In genomic region chr7:115131970-115132551, GRCm38 (mm10) we compare ENCODE assay signal across 12 mouse cellular contexts.
A peak's percentile ranks its signal among the peaks of the same experiment; 100 is the strongest.
DNase-seq lines count a peak whose midpoint lies in the region; ATAC-seq lines count a peak whose summit lies in the region.
"Had no signal": no experiment of that assay in that cellular context is flagged by ENCODE, and none has a peak within 500 bp of the region (broad histone marks: within the 10 kb centered on the region; RNA-seq: fewer than 3 reads in every experiment).

No protein-coding gene starts in this region.

- H3K9ac ChIP-seq in midbrain, embryonic 11.5 days (ENCODE audit: low read length) = no peak overlapping the region
- no peak overlapping the region for H3K9ac ChIP-seq in midbrain, embryonic 15.5 days
- H3K9ac ChIP-seq in forebrain, embryonic 13.5 days = no peak overlapping the region
- H3K9ac ChIP-seq in midbrain, embryonic 13.5 days (replicated peaks) = no peak overlapping the region
- H3K9ac ChIP-seq: liver, postnatal 0 days had no signal

- DNase-seq in cerebellum, postnatal 10 days = peak; percentile 38 to 40
- no peak for DNase-seq in cerebellum, adult 11-12 months
- peak; percentile 91 for DNase-seq in midbrain, embryonic 11.5 days (ENCODE audit: low spot score, missing footprints)
- DNase-seq in left cerebral cortex, postnatal 36 days (ENCODE audit: low spot score in 2 of 2) = no peak
- DNase-seq in urinary bladder, adult 18-20 months (ENCODE audit: low spot score in 2 of 2) = no peak
- DNase-seq: heart, postnatal 10 days; kidney, adult 11 months; liver, postnatal 0 days; thymus, postnatal 25 days had no signal

- intact Hi-C loops in left cerebral cortex, postnatal 36 days (cut with DNase I) = no loop called here

- no peak overlapping the region; the same call in 1 of the 2 replicates for H3K27ac ChIP-seq in midbrain, embryonic 11.5 days (ENCODE audit: low read depth, low read length)
- no peak overlapping the region for H3K27ac ChIP-seq in midbrain, embryonic 15.5 days
- peak overlapping the region; percentile 73 for H3K27ac ChIP-seq in forebrain, embryonic 13.5 days
- H3K27ac ChIP-seq in midbrain, embryonic 13.5 days = peak overlapping the region; percentile 57; the same call in 1 of the 2 replicates

- H3K4me3 ChIP-seq in midbrain, embryonic 11.5 days (ENCODE audit: low read depth, low read length) = no peak overlapping the region
- no peak overlapping the region for H3K4me3 ChIP-seq in midbrain, embryonic 15.5 days
- H3K4me3 ChIP-seq in forebrain, embryonic 13.5 days = no peak overlapping the region
- no peak overlapping the region for H3K4me3 ChIP-seq in midbrain, embryonic 13.5 days (replicated peaks)

- ATAC-seq in midbrain, embryonic 11.5 days (ENCODE audit: low FRiP score) = peak; percentile 75
- no peak for ATAC-seq in midbrain, embryonic 15.5 days (replicated peaks)
- ATAC-seq in forebrain, embryonic 13.5 days = peak; percentile 83
- ATAC-seq in midbrain, embryonic 13.5 days = peak; percentile 74
- ATAC-seq: liver, postnatal 0 days had no signal

- no peaks in the 10 kb centered on the region for H3K27me3 ChIP-seq in midbrain, embryonic 11.5 days (ENCODE audit: control insufficient read depth, insufficient read depth, low read length)
- H3K27me3 ChIP-seq in midbrain, embryonic 15.5 days (replicated peaks) = no peaks in the 10 kb centered on the region
- H3K27me3 ChIP-seq in forebrain, embryonic 13.5 days = peaks cover 15% of the 10 kb centered on the region; the same call in 1 of the 2 replicates
- no peaks in the 10 kb centered on the region; the same call in 1 of the 2 replicates for H3K27me3 ChIP-seq in midbrain, embryonic 13.5 days

- no peaks in the 10 kb centered on the region for H3K36me3 ChIP-seq in midbrain, embryonic 11.5 days (ENCODE audit: control insufficient read depth, insufficient read depth, low read length)
- no peaks in the 10 kb centered on the region for H3K36me3 ChIP-seq in midbrain, embryonic 15.5 days (replicated peaks)
- H3K36me3 ChIP-seq in forebrain, embryonic 13.5 days (ENCODE audit: poor library complexity, severe bottlenecking) = no peaks in the 10 kb centered on the region
- no peaks in the 10 kb centered on the region for H3K36me3 ChIP-seq in midbrain, embryonic 13.5 days

- H3K4me2 ChIP-seq in midbrain, embryonic 11.5 days = no peak overlapping the region
- no peak overlapping the region for H3K4me2 ChIP-seq in midbrain, embryonic 15.5 days
- peak overlapping the region; percentile 19 for H3K4me2 ChIP-seq in forebrain, embryonic 13.5 days
- H3K4me2 ChIP-seq in midbrain, embryonic 13.5 days (replicated peaks) = peak overlapping the region; percentile 22

- H3K4me1 ChIP-seq in midbrain, embryonic 11.5 days (ENCODE audit: control insufficient read depth, insufficient read depth, low read length) = peaks cover 16% of the 10 kb centered on the region
- peaks cover 10% of the 10 kb centered on the region for H3K4me1 ChIP-seq in midbrain, embryonic 15.5 days
- peaks cover 52% of the 10 kb centered on the region for H3K4me1 ChIP-seq in forebrain, embryonic 13.5 days
- peaks cover 38% of the 10 kb centered on the region for H3K4me1 ChIP-seq in midbrain, embryonic 13.5 days (replicated peaks)

- H3K9me3 ChIP-seq in midbrain, embryonic 11.5 days (ENCODE audit: control insufficient read depth, low read length) = no peaks in the 10 kb centered on the region
- no peaks in the 10 kb centered on the region for H3K9me3 ChIP-seq in midbrain, embryonic 15.5 days
- no peaks in the 10 kb centered on the region for H3K9me3 ChIP-seq in forebrain, embryonic 13.5 days (replicated peaks)
- no peaks in the 10 kb centered on the region for H3K9me3 ChIP-seq in midbrain, embryonic 13.5 days

- WGBS in midbrain, embryonic 11.5 days = 49% methylated on average over 11 of the region's 11 CpGs
- WGBS in midbrain, embryonic 15.5 days = 18% methylated on average over 11 of the region's 11 CpGs
- WGBS in forebrain, embryonic 13.5 days = 4% methylated on average over 11 of the region's 11 CpGs
- WGBS in midbrain, embryonic 13.5 days = 16% methylated on average over 11 of the region's 11 CpGs

Comparison
In these comparisons a context has a peak if more than half of its experiments do, and no peak if none do; other contexts are left out.
1. DNase-seq: peak in cerebellum, postnatal 10 days (2 of 2) and midbrain, embryonic 11.5 days (single experiment); none in cerebellum, adult 11-12 months (single experiment), left cerebral cortex, postnatal 36 days (0 of 2) and urinary bladder, adult 18-20 months (0 of 2).
2. H3K27ac ChIP-seq: peak in forebrain, embryonic 13.5 days (single experiment) and midbrain, embryonic 13.5 days (single experiment); none in midbrain, embryonic 11.5 days (single experiment) and midbrain, embryonic 15.5 days (single experiment).
3. H3K4me2 ChIP-seq: peak in forebrain, embryonic 13.5 days (single experiment) and midbrain, embryonic 13.5 days (single experiment); none in midbrain, embryonic 11.5 days (single experiment) and midbrain, embryonic 15.5 days (single experiment).